Mouse (Mus musculus) neural tube, embryonic 12.5 days (tissue): ENCODE data around the gene Lfng. TPM values are rescaled to one million over a fixed set of nuclear protein-coding genes. Genes with fewer than 3 reads are reported as not detected.

Source experiments
- ATAC-seq: fragments of 200-750 bp; cut with Nextera tagmentation; 2 replicates; pipeline ENCODE4 v1.8.0; 2017; ENCODE audit warnings: low read depth, mild to moderate bottlenecking, moderate TSS enrichment, moderate library complexity; ENCODE audit not compliant: low FRiP score
- H3K27ac ChIP-seq: fragments of 300-500 bp; sonication (generic); 2 replicates; pipeline ENCODE4 v1.5.1; 2016
- H3K27me3 ChIP-seq: fragments of 300-500 bp; sonication (generic); replicated peaks from 2 replicates; pipeline ENCODE4 v1.6.1; 2016; ENCODE audit warnings: mild to moderate bottlenecking
- H3K36me3 ChIP-seq: fragments of 300-500 bp; sonication (generic); 2 replicates; pipeline ENCODE4 v1.6.1; 2016; ENCODE audit warnings: mild to moderate bottlenecking
- H3K4me1 ChIP-seq: fragments of 300-500 bp; sonication (generic); 2 replicates; pipeline ENCODE4 v1.6.1; 2016
- H3K4me2 ChIP-seq: fragments of 300-500 bp; sonication (generic); replicated peaks from 2 replicates; pipeline ENCODE4 v1.6.1; 2016; ENCODE audit warnings: mild to moderate bottlenecking
- H3K4me3 ChIP-seq: fragments of 300-500 bp; sonication (generic); 2 replicates; pipeline ENCODE4 v1.5.1; 2016
- H3K9ac ChIP-seq: fragments of 300-500 bp; sonication (generic); 2 replicates; pipeline ENCODE4 v1.6.1; 2016; ENCODE audit warnings: mild to moderate bottlenecking
- H3K9me3 ChIP-seq: fragments of 300-500 bp; sonication (generic); 2 replicates; pipeline ENCODE4 v1.6.1; 2016; ENCODE audit warnings: mild to moderate bottlenecking
- WGBS: fragments of 180-500 bp; shearing (Covaris S2); methylation state at CpG from one replicate; pipeline ENCODE4 v1.1.7; 2016; 5-methylcytosine and 5-hydroxymethylcytosine counted together
- polyA plus RNA-seq: library from polyadenylated mRNA; unstranded; fragments of >200 nt; fragmentation: Nextera tagmentation; extraction: Ambion mirVana; gene quantifications from 2 replicates; pipeline ENCODE4 v1.2.1, GENCODE M21; 2016

Gene Lfng
- polyA plus RNA-seq, 1 experiment from 2014 or later: 30.5 TPM

DNA sequence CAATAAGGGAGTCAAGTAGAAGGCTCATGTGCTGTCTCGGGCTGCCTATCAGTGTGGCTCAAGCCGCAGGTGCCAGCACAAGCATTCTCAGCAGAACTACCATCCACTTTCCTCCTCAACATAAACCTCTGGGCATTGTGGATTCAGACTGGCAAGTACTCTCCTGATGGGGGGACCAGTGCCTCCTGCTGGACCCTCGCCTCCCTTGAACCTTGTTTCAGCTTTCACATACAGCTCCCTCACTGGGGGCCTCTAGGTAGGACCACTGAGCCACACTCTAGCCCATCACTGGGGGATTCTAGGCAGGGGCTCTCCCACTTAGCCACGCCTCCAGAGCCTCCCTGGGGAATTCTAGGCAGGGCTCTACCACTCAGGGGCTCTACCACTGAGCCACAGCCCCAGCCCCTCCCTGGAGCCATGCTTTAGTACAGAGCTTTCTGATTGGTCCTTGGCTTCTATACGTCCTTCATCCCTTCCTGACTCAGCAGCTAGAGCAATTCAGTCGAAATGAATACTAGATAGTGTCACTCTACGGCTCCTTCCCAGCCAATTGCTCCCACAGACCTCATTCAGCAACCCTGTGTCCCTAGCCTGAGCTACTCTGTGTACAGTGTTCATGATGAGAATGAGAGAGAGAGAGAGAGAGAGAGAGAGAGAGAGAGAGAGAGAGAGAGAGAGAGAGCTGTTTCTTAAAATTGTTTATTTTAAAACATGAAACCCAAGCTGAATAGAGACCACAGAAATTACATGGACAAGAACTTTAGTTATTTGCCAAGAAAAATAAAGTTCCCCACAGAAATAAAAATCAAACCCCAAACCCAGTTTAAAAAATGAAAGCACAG, 13.0 kb downstream of the Lfng start:
- H3K9ac ChIP-seq: no peak overlapping the region
- peak overlapping the region; percentile 5; the same call in 1 of the 2 replicates for H3K4me3 ChIP-seq
- no peaks in the 10 kb centered on the region for H3K9me3 ChIP-seq
- H3K4me1 ChIP-seq: peaks cover 5% of the 10 kb centered on the region; the same call in 1 of the 2 replicates
- H3K4me2 ChIP-seq: no peak overlapping the region
- H3K36me3 ChIP-seq: peaks cover 52% of the 10 kb centered on the region
- no peaks in the 10 kb centered on the region for H3K27me3 ChIP-seq
- no peak overlapping the region for H3K27ac ChIP-seq
- peak; percentile 42; the same call in 1 of the 2 replicates for ATAC-seq
- 60% methylated on average over 7 of the region's 7 CpGs for WGBS

DNA sequence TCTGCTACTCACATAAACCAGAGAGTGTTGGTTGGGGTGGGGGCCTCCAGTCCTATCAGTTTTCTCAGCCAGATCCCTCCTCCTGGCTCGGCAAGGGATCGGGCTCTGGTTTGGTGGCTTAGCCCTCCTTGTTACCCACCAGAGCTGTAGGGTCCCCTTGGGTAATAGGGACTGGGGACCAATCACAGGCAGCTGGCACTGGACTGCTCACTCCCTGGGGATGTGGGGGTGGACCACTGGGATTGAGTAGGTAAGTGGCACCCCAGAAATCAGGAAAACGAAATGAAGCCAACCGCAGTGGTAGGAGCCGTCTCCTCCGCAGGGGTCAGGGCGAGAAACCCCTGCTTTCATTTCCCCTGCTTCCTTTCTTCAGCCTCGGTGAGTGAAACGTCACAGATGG, 14.0 kb downstream of the Lfng start:
- H3K4me2 ChIP-seq: no peak overlapping the region
- H3K9me3 ChIP-seq: no peaks in the 10 kb centered on the region
- H3K27me3 ChIP-seq: no peaks in the 10 kb centered on the region
- no peak overlapping the region for H3K27ac ChIP-seq
- H3K4me3 ChIP-seq: no peak overlapping the region
- 77% methylated on average over 9 of the region's 9 CpGs for WGBS
- H3K36me3 ChIP-seq: peaks cover 58% of the 10 kb centered on the region
- peaks cover 5% of the 10 kb centered on the region; the same call in 1 of the 2 replicates for H3K4me1 ChIP-seq
- H3K9ac ChIP-seq: no peak overlapping the region
- ATAC-seq: no peak

DNA sequence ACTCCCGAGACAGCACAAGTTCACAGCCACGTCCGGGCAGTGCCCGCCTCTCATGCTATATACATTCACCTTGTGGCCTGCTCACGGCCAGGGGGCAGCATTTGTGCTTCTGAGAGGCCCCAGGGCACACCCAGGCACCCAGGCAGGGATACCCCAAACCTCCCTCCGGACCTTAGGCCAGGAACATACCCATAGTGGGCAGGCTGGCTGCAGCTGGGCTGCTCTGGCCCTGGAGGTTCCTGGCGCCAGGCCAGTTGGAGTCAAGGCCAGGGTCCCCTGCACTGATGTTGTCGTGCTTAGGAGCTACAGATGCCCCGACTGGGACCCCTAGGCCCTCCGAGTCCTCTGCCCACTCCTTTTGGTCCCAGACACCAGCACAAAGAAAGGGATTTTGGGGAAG, 14.4 kb downstream of the Lfng start:
- peaks cover 5% of the 10 kb centered on the region; the same call in 1 of the 2 replicates for H3K4me1 ChIP-seq
- H3K9ac ChIP-seq: no peak overlapping the region
- ATAC-seq: no peak
- H3K27me3 ChIP-seq: no peaks in the 10 kb centered on the region
- H3K4me3 ChIP-seq: no peak overlapping the region
- H3K36me3 ChIP-seq: peaks cover 61% of the 10 kb centered on the region
- no peak overlapping the region for H3K27ac ChIP-seq
- no peaks in the 10 kb centered on the region for H3K9me3 ChIP-seq
- 72% methylated on average over 10 of the region's 10 CpGs for WGBS
- no peak overlapping the region for H3K4me2 ChIP-seq

DNA sequence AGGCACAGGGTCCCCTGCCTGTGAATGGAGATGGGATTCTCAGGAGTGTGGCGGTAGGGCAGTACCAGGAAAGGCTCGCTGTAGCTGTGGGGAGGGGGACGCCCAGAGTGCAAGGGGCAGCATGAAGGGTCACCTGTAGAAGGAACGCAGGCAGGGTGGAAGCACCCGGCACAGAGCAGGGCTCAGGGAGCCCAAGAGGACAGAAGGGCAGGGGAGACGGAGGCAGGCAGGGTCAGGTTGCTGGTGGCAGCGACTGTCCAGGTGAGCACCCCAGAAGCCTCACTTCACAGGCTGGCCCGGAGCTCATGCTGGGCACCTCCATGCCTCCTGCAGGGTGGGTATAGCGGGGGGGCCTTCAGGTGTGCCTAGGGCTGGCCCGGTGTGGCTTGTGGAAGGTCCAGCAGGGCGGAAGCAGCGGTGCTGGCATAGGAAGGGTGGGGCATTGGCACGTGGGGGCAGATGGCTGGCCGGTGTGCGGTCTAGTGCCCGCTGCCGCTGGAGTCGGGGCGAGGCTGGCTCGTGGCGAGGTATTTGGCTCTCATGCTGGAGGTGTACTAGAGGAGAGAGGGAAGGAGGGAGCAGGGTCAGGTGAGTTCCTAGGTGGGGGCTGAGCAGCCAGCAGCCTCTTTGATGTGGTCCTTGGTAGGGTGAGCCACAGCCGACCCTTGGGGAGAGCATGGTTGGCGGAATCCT, 16.0 kb downstream of the Lfng start:
- 0 out of 2 replicates have a peak, but pooled peaks cover 5% of the 10 kb centered on the region for H3K4me1 ChIP-seq
- no peaks in the 10 kb centered on the region for H3K27me3 ChIP-seq
- H3K36me3 ChIP-seq: peaks cover 72% of the 10 kb centered on the region
- H3K27ac ChIP-seq: no peak overlapping the region
- H3K4me3 ChIP-seq: no peak overlapping the region
- no peak for ATAC-seq
- H3K9ac ChIP-seq: no peak overlapping the region
- H3K9me3 ChIP-seq: peaks cover 4% of the 10 kb centered on the region; the same call in 1 of the 2 replicates
- WGBS: 95% methylated on average over 23 of the region's 23 CpGs
- no peak overlapping the region for H3K4me2 ChIP-seq

DNA sequence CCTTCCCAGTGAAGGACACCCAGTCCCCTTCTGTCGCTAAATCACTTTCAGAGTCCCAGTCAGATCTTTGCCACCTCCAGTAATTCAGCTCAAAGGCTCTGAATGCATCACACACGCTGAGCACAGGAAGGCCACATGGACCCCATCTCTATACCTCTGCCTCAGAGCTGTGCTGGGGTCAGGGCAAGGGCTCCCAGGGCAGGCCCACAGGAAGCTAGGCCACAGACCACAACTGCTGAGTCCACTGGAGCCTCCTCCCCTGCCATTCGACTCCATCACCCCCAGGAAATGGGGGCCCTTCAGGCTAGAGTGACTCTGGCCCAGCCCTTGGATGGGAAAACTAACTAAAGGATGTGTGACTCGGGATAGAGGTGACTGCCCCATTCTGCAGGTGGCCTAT, 16.7 kb downstream of the Lfng start:
- no peak overlapping the region for H3K27ac ChIP-seq
- no peaks in the 10 kb centered on the region for H3K27me3 ChIP-seq
- no peak for ATAC-seq
- peaks cover 79% of the 10 kb centered on the region for H3K36me3 ChIP-seq
- 84% methylated on average over 4 of the region's 4 CpGs for WGBS
- H3K4me2 ChIP-seq: no peak overlapping the region
- 0 out of 2 replicates have a peak, but pooled peaks cover 5% of the 10 kb centered on the region for H3K4me1 ChIP-seq
- peaks cover 11% of the 10 kb centered on the region; the same call in 1 of the 2 replicates for H3K9me3 ChIP-seq
- no peak overlapping the region for H3K4me3 ChIP-seq
- no peak overlapping the region for H3K9ac ChIP-seq

DNA sequence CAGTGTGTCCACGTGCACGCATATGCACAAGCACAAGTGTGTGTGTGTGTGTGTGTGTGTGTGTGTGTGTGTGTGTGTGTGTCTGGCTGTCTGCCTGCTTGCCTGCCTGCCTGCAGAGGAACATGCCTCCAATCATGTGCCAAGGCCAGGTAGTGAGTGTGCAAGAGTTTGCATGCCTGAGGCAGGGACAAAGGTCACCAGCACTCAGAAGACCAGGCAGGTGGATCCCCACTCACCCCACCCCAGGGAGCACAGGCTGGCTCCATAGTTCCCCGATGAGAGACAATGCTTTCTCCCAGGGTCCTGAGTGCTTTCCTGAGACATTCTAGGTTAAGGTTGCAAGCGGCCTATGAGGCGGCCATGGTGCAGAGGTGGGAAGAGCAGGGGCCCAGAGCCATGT, 17.1 kb downstream of the Lfng start:
- no peak for ATAC-seq
- Histone ChIP-seq H3K4me2 (no peak overlapping the region), H3K4me1 (0 out of 2 replicates have a peak, but pooled peaks cover 5% of the 10 kb centered on the region), H3K27me3 (no peaks in the 10 kb centered on the region), H3K27ac (no peak overlapping the region), H3K9ac (no peak overlapping the region), H3K4me3 (no peak overlapping the region), H3K9me3 (peaks cover 14% of the 10 kb centered on the region; the same call in 1 of the 2 replicates), H3K36me3 (peaks cover 83% of the 10 kb centered on the region)
- WGBS: 98% methylated on average over 5 of the region's 5 CpGs

DNA sequence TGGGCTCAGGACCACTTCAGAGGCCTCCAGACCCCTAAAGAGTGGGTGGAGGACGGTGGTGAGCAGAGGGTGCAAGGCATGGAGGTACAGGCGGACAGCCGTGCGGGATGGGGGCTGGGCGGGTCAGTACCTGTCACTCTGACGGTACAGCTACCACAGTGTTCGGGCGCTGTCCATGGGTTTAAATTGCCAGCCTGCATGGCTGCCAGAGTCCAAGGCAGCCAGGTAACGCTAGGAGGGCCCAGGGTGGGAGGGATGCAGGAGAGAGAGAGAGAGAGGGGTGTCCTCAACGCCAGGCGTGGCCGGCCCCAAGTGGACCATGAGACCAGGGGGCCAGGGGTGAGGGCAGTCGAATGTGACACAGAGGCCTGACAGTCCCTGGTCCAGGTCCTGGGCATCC, 17.8 kb downstream of the Lfng start:
- WGBS: 95% methylated on average over 13 of the region's 13 CpGs

DNA sequence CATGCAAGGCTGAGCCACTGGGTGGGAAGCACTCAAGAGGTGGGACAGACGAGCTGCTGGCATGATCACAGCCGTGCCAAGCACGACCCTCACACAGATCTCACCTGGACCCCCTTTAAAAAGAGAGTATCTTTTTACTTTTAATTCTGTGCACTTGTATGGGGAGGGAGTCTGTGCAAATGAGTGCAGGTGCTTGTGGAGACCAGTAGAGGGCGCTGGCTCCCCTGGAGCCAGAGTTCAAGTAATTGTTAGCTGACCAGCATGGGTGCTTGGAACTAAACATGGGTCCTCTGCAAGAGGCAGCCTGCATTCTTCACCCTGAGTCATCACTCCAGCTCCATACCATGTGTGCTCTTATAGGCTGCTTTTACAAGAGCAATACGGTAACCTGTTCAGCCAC, 20.5 kb downstream of the Lfng start:
- H3K27ac ChIP-seq: no peak overlapping the region
- H3K4me3 ChIP-seq: no peak overlapping the region
- H3K4me1 ChIP-seq: no peaks in the 10 kb centered on the region
- no peak overlapping the region for H3K9ac ChIP-seq
- no peaks in the 10 kb centered on the region for H3K27me3 ChIP-seq
- H3K36me3 ChIP-seq: peaks cover 100% of the 10 kb centered on the region
- no peak for ATAC-seq
- WGBS: 96% methylated on average over 5 of the region's 5 CpGs
- no peak overlapping the region for H3K4me2 ChIP-seq
- peaks cover 14% of the 10 kb centered on the region; the same call in 1 of the 2 replicates for H3K9me3 ChIP-seq

More for the DNA sequence above, 17.8 kb downstream of the Lfng start:
- ATAC-seq: no peak
- no peak overlapping the region for H3K27ac ChIP-seq
- H3K4me2 ChIP-seq: no peak overlapping the region
- peaks cover 14% of the 10 kb centered on the region; the same call in 1 of the 2 replicates for H3K9me3 ChIP-seq
- H3K36me3 ChIP-seq: peaks cover 90% of the 10 kb centered on the region
- H3K27me3 ChIP-seq: no peaks in the 10 kb centered on the region
- H3K9ac ChIP-seq: no peak overlapping the region
- H3K4me1 ChIP-seq: 0 out of 2 replicates have a peak, but pooled peaks cover 5% of the 10 kb centered on the region
- H3K4me3 ChIP-seq: no peak overlapping the region

DNA sequence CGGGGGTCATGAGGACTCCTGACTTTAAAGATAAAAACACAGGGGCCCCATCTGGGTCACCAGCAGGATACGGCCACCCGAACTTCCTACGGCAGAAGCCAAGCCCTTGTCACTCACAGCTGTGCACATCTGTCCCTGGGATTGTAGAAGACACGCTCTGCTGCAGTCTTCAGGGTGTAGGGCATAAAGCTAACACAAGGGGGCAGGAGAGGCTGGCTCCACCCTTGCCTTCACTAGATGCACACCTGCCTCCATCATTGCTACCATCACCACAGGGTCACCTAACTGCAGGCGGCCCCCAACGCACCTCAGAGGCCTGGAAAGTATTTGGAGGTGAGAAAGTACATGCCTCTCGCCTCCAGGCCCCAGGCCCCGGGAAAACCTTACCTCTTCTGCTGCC, 21.9 kb downstream of the Lfng start:
- no peaks in the 10 kb centered on the region for H3K27me3 ChIP-seq
- peaks cover 100% of the 10 kb centered on the region for H3K36me3 ChIP-seq
- peaks cover 14% of the 10 kb centered on the region; the same call in 1 of the 2 replicates for H3K9me3 ChIP-seq
- H3K4me3 ChIP-seq: no peak overlapping the region
- 96% methylated on average over 9 of the region's 9 CpGs for WGBS
- H3K9ac ChIP-seq: no peak overlapping the region
- no peaks in the 10 kb centered on the region for H3K4me1 ChIP-seq
- ATAC-seq: no peak
- no peak overlapping the region for H3K4me2 ChIP-seq
- no peak overlapping the region for H3K27ac ChIP-seq

DNA sequence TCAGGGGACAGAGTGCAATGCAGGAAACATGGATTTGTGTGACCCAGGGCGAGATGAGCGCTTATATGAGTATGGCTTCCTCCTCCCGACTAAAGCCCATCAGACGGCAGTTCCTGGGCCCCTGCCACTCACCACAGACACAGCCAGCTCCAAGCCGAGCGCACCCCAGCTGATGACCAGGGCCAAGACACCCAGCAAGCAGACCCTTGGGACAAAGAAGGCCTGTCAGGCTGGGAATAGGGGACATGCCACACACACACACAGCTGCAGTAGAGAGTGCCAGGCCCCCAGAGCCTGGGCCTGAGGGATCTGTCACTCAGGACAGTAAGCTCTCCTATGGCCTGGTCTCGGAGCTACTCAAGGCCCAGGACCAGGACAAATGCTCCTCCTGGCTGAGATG, 26.3 kb downstream of the Lfng start:
- Histone ChIP-seq H3K36me3 (peaks cover 96% of the 10 kb centered on the region), H3K9me3 (peaks cover 7% of the 10 kb centered on the region; the same call in 1 of the 2 replicates), H3K4me1 (peaks cover 13% of the 10 kb centered on the region), H3K27ac (no peak overlapping the region), H3K9ac (no peak overlapping the region), H3K27me3 (no peaks in the 10 kb centered on the region), H3K4me2 (no peak overlapping the region), H3K4me3 (no peak overlapping the region)
- no peak for ATAC-seq
- WGBS: 89% methylated on average over 7 of the region's 7 CpGs

DNA sequence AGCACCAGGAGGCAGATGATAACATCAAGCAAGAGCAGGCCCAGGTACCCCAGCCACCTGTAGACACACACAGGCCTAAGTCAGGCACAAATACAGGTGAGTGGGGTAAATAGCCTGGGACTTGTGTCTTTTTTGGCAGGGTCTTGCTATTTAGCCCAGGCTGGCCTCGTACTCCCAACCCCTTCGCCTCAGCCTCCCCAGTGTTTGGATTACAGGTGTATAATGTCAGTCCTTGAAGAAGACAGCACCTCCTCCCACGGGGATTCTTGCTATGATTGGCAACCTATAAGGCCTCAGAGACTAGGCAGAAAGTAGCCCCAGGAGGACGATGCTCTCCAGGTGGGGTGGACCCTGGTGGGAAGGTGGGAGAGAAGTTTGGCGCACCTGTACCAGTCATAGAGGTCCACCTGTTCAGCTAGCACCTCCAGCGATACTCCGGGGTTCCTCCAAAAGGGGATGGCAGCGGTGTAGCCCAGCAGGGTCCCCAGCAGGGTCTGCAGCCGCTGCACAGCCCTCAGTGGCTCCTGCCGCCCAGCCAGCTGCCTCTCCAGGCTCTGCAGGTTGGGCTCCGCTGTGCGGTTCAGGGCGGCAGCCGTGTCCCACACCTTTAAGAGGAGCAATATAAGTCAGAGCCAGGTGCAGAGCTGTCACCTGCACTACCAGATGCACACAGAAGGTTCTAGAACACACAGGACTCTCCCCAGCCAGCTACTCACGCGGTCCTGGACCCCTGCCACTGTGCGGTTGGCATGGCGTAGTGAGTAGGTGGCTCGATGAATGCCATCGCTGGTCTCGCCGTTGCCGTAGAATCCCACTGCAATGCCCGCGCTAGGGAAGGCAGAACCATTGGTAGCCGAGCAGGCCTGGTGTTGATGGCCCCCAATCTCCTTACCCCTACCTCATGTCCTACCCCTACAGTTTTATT, 27.9 kb downstream of the Lfng start:
- peaks cover 90% of the 10 kb centered on the region for H3K36me3 ChIP-seq
- no peak for ATAC-seq
- no peaks in the 10 kb centered on the region for H3K27me3 ChIP-seq
- 93% methylated on average over 26 of the region's 26 CpGs for WGBS
- peaks cover 18% of the 10 kb centered on the region for H3K4me1 ChIP-seq
- no peak overlapping the region for H3K27ac ChIP-seq
- no peak overlapping the region for H3K4me3 ChIP-seq
- H3K9me3 ChIP-seq: no peaks in the 10 kb centered on the region
- H3K4me2 ChIP-seq: no peak overlapping the region
- no peak overlapping the region for H3K9ac ChIP-seq
